Mouse (Mus musculus): Measurements from ENCODE around the gene Prr5l. TPM values are rescaled to one million over a fixed set of nuclear protein-coding genes. Genes with fewer than 3 reads are reported as not detected.

Gene Prr5l
- total RNA-seq, 2 experiments from 2014 or later = 0.08 to 1.5 TPM

DNA sequence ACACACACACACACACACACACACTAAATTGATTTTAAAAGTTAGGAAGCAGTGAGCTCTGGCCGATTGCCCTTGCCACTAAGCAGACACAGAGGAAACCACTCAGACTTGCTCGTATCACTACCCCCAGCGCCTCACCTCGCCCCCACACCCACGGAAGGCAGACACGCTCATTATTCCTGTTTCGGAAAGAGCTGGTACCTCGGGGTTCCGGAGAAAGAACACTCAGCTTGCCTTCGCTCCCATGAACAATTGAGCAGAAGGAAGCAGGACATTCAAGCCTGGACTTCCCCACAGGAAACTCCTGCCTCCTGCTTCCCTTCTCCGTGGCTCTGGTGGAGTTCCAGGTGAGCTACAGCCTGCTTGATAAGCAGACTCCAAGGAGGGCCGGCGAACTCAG lies 60.0 kb downstream of the Prr5l start:
- DNase-seq = peak; percentile 18

DNA sequence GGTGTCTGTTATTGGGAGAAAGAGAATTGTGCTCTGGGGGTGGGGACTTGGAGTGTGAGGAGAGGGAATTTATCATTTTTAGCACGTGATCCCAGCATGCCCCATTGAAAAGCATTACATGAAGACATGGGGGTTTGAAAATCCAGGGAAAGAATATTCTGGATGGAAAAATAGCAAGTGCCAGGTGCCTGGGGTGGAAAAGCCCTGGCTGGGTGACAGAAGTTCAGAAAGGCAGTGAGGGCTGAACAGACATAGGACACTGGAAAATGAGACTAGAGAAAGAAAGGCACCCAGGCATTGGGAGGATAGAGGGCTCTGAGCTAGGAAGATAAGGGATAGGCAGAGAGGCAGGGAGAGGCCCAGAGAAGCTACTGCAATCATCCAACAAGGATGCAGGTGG lies 62.0 kb downstream of the Prr5l start:
- no peak for DNase-seq

DNA sequence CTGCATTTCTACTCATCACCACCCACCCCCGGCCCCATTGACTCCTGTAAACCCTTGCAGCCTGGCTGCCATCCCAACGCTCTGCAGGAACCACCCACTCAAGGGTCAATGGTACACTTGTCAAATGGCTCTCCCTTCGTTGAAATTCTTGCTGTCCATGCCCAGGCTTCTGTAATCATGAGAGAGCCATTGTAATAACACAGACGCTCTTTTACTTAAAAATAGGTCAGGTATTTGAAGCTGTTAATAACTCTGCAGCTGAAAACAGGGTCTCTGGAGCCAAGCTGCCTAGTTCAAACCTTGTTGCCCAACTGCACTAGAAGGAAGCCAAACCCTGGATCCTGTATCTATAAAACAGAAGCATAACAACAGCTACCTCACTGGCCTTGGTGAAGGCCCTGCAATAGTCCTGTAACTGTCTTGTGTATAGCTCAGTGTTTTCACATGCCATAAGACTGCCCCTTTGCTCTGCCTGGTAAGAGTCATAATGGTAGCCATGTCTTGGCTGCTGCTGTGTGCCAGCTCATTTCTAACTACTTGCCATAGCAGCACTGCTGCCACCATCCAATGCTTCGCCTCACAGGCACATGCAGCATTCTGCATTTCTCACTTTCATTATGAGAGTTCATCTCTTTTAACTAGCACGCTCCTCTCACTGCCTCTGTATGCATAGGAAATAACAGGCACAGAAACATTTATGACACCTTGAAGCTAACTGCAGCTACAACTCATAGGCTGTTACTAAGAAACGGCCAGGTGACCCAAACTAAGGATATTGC lies 63.7 kb downstream of the Prr5l start:
- no peak for DNase-seq

DNA sequence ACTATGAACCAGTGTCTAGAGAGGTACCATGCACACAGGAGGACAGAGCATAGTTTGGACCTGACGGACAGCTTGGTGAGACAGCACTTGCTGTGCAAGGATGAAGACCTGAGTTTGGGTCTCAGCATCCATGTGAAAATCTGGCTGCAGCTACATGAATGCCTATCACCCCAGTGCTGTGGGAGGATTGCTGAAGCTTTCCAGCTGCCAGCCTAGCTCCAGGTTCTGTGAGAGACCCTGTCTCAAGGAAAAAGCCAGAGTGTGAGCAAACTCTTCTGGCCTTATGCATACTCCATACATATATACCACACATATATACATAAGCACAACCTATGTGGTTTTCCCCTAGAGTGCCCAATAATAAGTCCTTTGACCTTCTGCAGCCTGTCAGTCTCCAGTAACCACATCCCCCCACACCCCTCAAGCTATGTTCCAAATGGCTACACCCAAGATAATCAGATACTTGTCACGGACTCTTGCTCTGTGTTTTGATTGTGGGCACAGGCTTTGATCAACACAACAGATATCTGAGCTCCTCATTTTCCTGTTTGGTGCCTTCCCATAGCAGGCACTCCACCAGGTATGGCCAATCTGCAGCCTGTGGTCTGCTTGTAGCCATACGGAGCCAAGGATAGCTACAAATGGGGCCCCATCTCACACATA lies 66.0 kb downstream of the Prr5l start:
- no peak for DNase-seq

DNA sequence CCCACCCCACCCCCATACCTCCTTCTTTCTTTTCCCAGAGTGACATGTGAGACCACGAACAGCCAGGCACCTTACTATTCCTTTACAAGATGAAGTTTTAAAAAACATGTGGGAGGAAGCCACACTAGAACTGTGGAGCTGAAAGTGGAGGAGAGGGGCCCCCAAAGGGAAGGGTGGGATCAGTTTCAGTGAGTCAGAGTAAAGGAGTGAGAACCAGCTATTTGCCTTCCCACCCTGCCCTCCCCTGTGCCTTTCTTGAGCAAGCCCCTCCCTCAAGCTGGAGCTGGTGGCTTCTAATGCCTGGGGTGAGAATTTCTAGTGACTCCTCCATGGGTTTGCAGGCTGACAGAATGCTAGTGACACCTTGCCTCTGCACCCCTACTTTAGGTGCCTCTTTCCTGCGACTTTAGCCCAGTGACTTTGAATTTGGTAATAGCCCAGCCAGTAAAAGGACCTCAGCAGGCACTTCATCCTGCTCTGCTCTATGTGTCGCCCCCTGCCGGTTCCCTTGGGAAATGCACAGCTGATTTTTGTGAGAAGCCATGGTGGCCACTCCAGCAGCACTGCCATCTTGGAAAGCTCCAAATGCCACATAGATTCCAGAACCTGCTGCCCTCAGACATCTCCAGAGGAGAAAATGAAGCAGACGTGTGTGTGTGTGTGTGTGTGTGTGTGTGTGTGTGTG lies 67.4 kb downstream of the Prr5l start:
- DNase-seq = no peak

DNA sequence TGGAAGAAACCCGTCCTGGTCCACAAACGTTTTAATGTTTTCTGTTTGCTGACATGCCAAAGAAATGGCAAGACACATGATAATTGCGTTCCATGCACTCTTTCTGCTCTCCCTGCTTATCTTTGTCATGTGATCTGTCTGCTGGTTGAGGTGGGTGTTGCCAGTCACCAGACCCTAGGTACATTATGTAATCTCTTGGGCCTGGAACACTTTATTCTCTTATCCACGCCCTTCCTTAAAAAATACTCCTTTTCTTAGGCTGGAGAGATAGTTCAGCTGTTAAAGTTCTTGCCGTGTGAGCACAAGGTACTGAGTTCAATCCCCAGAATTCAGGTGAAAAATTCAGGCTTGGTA lies 68.6 kb downstream of the Prr5l start:
- DNase-seq = no peak

DNA sequence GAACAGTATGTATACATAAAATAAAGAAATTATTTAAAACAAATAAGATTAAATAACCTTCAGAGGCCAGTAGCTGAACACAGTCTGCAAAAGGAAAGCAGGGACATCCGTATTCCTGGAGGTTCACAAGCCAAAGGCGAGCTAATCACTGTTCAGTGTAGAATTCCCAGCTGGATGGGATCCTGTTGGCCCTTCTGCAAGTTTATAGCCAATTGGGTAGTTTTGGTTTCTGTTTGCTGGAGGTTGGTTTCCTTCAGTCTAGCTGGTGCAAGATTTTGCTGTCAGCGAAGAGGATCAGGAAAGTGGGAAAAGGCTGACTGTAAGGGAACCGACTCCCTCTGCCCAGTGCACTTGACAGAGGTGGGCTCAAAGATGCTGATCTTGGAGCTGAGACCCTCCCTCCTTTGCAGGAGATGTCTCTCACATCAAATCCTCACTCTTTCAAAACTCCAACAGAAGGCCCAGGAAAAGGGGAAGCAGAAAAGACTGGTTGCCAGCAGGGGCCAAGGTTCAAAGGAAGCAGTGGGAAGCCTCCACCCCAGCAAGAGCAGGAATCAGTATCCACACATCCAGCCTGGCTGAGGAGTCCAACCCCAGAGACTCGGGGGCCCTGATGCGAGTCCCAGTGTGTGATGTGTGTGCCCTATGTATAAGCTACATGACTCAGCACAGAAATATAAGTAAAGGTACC lies 69.1 kb downstream of the Prr5l start:
- DNase-seq = no peak

DNA sequence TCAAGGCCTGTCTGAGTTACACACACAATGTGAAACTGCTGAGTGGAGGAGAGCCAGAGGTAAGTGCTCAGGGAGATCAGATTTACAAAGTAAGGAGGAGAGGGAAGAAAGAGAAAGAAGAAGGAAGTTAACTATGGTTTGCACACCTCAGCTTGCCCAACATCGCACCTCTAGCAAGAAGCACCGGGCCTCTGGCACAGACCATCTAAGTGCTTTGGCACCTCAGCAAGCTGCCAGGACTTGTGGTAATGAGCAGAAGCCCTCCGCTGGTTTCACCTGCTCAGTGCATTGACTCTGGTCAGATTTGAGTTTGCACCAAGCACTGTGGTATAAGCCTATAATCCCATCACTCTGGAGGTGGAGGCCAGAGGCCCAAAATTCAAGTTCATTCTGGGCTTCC lies 70.9 kb downstream of the Prr5l start:
- DNase-seq = no peak

DNA sequence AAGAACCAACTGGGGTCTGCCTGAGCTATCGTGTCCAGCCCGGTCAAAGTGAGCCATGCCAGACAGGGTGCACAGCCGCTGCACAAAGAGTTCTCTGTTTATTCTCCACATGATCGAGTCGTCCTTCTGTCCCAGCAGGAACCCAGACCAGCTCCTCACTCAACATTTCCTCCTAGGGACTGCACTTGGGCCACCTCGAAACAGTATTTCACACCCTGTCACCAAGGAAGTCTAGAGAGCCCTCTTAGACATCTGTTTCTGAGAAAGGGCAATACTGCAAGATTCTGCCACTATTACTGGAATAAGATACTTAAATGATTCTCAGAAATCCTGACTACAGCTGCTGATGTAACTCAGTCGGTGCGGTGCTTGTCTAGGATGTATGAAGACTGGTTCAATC lies 72.1 kb downstream of the Prr5l start:
- DNase-seq = no peak

DNA sequence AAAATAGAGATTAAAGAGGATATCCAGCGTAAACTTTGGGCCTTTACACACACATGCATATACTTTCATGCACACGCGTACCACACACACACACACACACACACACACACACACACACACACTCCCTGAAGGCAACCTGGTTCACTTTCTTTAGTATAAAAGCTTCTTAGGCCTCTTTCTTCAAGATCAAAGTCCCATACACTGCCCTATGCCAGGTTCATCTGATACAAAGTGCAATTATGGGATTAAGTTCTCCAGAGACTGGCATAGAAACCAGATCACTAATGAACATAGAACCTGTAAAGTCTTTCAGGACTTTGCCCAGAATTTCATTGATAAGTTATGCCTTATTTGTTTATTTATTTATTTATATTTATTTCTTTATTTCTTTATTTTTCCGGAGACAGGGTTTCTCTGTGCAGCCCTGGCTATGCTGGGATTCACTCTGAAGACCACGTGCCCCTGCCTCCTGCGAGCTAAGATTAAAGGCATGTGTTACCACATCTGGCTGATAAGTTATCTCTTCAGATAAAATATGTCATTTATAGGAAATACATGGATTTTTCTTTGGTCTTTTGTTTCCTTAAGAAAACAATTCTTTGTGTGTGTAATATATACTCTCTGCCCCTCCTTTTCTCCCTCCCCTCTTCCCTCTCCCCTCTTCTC lies 73.1 kb downstream of the Prr5l start:
- DNase-seq = no peak

DNA sequence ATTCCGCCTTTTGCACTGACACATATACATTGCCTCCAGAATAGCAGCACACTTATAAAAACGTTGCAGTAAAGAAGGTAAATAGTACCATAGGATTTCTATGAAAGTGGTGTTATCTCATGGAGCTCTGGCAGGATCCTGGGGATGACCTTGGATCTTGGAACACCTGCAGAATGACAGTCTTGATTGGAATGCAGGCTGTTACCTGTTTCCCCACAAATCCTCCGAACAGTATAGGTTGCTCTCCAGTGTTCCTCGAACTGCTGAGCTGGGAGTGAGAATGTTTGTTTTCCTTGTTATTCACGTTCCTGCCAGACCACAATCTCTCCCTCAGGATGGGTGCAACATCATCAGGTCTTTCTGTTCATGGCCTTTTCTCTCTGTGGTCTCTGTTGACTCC lies 75.1 kb downstream of the Prr5l start:
- DNase-seq = no peak

DNA sequence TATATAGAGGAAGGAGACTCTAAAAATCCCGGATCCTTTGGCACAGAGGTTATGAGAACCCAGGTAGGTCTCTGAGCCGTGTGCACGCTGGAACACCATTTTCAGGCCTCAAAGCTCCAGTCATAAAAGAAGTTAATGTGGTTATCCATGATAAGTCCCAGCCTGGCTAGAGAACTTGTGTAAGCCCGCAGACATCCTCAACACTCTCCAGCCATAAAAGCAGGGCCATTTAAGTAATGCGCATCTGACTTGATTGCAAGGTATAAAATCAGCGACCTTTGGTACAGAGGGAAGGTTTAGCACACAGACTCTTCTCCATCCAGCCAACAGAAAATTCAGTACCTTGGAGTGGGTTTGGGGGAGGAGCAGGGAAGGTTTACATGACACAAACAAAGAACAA lies 80.6 kb downstream of the Prr5l start:
- DNase-seq = no peak

DNA sequence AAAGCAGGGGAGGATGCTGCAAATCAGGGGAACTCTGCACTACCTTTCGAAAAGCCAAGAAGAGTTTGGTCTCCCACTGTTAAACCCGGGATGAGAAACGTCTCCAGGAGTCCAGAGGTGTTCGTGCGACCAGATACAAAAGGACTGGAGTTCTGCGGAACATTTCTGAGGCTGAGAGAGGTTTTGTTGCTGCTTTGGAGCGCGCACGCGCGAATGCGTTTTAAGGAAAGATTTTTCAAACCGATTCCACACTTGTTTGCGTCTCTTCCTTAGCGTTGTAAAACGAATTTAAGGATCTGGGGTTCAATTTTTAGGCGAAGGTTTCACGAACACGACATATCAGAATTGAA lies 85.0 kb downstream of the Prr5l start:
- DNase-seq = no peak

DNA sequence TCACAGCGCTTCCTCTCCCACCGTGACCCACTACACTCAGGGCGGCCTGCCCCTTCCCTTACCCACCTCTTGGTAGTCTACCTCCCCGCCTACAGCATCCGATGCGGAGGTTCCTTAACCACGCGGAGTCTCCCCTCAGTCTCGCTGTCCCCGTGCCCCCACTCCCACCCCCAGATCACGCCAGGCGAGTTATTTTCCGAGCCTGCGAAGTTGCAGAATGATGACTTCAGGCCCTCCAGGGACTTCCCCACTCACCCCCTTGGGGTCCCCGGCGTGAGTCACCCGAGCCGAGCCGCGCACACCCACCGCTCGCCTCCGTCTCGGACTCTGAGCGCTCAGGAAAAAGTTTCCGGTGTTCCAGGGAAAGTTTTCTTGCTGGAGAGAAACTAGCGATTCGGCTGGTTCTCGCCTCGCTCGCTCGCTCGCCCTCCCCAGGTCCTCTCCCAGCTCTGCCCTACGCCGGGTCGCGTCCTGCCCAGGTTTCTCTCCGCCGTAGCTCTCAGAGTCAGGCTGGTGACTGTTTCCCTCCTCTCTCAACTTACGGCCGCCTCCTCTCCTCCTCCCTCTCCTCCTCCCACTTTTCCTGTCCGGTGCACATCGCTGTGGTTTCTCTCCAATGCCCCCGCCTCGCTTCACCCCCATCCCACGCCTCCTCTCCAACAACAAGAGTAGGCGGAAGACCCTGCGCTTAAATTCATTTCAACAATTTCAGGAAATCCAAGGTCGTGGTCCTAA lies 85.5 kb downstream of the Prr5l start:
- DNase-seq = peak; percentile 26

DNA sequence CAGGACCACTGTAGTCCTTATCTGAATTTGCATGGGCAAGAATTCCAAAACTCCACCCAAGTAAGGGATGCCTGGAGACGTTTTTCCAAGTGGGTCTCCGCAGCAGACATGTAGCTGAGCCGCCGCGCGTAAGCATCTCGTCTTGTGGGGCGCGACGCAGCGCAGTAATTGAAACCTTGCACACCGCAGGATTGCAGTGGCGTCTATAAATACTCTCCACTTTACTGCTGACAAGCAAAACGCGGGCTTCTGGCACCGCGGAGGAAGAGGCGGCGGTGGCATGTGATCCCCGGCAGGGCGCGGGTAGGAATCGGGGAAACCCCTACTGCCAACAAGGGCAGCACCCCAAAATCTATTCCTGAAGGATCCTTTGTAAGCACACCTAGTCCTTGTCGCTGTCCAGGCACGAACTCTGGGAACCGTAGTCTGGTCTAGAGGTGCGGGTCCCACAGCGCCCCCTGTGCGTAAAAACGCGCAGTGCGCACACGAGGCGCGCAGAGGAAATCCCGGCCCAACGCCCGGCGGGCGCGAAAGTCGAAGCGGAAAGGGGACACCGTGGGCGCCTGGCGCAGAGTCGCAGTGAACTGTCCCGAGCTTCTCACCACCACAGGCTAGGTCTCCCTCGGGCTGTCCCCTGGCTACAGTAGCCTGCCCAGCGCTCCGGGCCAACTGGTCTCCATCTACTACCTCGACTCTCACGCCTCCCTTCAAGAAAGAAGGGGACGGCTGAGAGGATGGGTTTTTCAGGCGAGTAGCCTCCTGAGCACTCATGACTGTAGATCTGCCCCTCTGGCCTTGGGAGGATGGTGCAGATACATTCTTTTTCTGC lies 86.3 kb downstream of the Prr5l start:
- peak; percentile 65 for DNase-seq

DNA sequence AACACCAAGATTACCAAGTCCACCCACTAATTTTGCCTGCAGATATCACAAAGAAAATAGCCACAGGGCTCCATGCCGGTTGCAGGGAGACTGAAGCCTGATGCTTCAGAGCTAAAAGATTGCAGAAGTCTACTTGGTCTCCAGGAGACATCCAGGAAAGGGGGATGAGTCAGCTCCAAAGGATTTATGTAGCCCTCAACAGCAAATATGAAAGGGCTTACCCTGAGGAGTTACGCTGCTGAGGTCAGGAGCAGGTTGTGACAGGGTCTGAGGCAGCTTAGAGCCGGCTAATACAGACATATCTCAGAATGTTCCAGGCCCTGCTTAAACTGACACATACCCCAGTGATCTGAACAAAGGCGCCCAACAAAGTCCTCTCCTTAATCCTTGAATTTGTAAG lies 90.7 kb downstream of the Prr5l start:
- DNase-seq = no peak

DNA sequence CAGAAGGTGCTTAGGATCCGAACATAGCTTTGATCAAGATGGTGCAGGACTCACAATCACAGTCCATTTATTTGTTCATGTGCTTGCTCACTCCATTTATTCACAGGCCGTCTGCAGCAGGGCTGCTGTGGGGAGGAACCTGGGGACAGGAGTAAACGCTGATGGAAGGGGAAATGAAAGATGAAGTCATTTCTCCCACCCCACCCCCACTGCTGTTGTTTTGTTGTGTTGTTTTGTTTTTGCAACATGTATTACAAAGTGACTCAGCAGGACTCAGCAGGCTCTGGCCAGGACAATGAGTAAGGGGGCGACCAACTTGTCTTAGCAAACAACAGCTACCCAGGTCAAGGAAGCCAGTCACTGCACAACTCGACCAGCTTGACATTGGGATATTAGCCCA lies 99.6 kb downstream of the Prr5l start:
- DNase-seq = no peak

DNA sequence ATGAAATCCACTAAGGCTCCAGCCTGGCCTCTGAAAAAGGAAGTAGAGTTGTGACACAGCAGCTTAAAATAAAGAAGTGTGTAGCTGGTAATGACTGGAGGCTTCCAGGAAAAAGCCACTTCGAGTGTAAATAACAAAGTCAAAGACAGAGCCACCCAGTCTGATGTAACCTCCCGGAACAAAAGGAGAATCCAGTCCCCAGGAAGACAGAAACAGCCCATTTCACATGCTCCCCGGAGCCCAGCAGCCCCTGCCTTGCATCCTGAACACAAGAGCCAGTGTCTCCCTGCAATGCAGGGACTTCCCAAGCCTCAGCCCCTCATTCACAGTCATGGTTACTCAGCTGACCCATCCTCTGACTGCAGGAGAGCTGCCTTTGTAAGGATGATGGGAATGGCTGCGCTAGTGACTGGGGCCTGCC lies 101.5 kb downstream of the Prr5l start:
- no peak for DNase-seq

DNA sequence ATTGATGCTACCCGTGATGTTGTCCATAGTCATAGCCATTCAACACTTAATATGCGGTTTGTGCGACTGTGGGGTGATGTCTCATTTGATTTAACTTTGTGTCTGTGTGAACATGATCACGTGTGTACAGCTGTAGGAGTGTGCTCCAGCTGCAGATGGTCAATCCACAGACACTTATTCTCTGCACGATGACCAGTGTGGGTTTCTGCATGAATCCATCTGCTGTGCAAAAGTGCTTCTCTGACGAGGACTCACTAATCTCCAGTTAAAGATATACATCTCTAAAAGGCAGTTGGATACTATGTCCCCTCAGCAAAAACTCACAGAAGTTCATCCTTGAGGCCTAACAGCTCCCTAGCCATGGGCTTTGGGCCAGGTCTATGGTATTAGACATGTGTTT lies 104.7 kb downstream of the Prr5l start:
- no peak for DNase-seq

DNA sequence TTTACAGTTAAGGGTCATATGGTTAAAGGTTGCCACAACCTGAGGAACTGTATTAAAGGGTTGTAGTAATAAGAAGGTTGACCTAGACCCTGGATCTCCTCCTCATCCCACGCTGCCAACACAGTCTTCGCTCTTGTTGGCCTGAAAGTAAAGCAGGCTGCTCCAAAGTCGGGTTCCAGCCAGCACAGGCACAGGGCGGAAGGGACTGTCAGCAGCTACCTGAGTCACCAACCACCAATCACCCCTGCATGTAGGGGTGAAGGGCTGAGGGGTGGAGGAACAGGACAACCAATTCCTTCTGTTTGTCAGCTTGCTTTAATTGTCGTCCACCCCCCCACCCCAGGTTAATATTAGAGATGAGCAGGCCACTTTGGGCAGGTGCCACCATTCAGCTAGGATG lies 119.3 kb downstream of the Prr5l start:
- no peak for DNase-seq

DNA sequence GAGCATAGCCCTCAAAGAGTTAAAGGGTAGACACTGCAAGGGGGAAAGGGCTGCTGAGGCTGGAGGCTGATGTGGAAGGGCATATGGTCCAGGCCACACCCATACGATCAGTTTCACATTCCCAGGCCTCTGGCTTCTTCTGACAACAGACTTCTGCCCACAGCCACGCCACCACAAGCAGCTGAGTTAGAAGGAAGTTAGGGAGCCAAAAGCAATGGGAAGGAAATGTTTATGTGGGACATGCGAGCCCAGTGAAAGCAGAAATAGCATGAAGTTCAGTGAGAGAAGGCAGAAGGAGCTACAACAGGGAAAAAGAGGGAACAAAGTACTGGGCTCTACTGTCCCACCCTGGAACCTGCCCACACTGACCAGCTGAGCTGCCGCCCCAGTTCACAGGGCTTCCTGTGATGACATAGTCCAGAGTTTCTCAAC lies 119.9 kb downstream of the Prr5l start:
- DNase-seq = peak; percentile 45

Measured in gastrocnemius, postnatal 25 days (tissue).